Mouse (Mus musculus) bone marrow macrophage, adult 2 months (primary cell): ENCODE results near the gene Tns3.

ENCODE experiments used
- CTCF ChIP-seq: IDR thresholded peaks from 2 replicates; pipeline ENCODE4 v1.5.1; 2012; ENCODE audit warnings: low read depth, mild to moderate bottlenecking, low read length, moderate library complexity
- POLR2A ChIP-seq: IDR thresholded peaks from 2 replicates; pipeline ENCODE4 v1.6.1; 2012; ENCODE audit warnings: mild to moderate bottlenecking, low read depth, low read length, borderline replicate concordance

DNA sequence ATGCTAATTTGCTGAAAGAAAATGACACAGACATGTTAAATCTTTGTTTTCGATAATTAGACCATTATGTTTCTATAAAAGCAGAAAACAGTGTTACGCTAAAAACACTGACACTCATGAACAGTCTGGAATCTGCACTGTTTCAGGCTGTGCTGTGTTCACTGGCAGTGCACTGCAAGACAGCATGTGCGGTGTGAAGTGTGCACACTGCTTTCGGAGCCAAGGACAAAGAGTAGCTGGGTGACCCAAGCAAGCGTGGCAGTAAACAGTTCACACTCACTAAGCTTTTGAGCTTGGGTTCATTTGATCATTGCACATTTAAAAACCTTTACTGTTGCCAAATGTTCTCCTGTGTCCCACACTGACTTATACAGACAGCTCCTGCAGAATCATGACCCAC lies 32.2 kb downstream of the Tns3 start:
- no peak for TF ChIP-seq CTCF
- no peak for TF ChIP-seq POLR2A
